Mouse (Mus musculus): ENCODE measurements at regions not wholly inside any gene's neighbourhood (a gene's known extent, or its start where the extent isn't known, plus 50 kb on each side); places are given as distances from the start of the nearest gene placed in this dataset.

DNA sequence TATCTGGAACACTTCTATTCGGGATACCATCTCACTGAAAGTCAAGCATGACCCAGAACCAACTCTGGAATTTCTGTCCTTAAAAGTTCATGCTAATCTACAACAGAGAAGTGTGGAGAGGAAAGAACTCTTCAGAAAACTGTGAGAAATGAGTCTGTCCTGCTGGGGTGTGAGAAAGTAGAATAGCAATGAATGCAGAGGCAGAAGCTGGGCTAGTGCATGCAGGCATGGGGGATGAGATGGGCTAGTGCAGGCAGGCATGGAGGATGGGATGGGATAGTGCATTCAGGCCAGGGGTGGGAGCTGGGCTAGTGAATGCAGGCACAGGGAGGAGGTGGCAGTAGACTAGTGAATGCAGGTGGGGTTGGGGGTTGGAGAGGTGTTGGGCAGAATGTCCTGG is 424.8 kb downstream of the Pdcd6ip start:
- WGBS: 52% methylated on average over 1 of the region's 1 CpGs
- Histone ChIP-seq H3K27ac (no peak overlapping the region), H3K4me2 (no peak overlapping the region), H3K4me1 (no peaks in the 10 kb centered on the region), H3K9ac (no peak overlapping the region), H3K4me3 (no peak overlapping the region), H3K9me3 (no peaks in the 10 kb centered on the region), H3K27me3 (no peaks in the 10 kb centered on the region), H3K36me3 (no peaks in the 10 kb centered on the region)
- ATAC-seq (ENCODE audit: insufficient number of reproducible peaks, insufficient read depth, low FRiP score, low TSS enrichment, low read depth): no peak

DNA sequence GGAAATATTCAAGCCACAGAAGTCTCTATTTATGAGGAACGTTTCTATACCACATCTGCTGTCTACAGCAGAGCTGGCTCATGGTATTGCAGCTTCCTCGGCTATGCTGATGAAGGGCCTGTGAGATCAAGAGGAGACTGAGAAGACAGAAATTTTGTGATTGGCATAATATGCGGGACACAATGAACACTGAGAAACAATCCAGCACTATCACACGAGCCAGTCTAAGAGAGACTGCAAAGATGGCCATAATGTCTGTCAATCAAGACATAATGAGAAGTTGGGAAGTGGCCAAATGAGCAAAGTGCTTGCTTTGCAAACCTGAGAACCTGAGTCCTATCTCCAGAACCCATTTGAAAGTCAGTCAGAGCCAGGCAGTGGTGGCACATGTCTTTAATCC is 437.5 kb downstream of the Pdcd6ip start:
- Histone ChIP-seq H3K4me3 (no peak overlapping the region), H3K9ac (no peak overlapping the region), H3K36me3 (no peaks in the 10 kb centered on the region), H3K4me1 (no peaks in the 10 kb centered on the region), H3K27me3 (no peaks in the 10 kb centered on the region), H3K9me3 (no peaks in the 10 kb centered on the region), H3K27ac (no peak overlapping the region), H3K4me2 (no peak overlapping the region)
- 82% methylated on average over 4 of the region's 4 CpGs for WGBS
- no peak for ATAC-seq (ENCODE audit: insufficient number of reproducible peaks, insufficient read depth, low FRiP score, low TSS enrichment, low read depth)

DNA sequence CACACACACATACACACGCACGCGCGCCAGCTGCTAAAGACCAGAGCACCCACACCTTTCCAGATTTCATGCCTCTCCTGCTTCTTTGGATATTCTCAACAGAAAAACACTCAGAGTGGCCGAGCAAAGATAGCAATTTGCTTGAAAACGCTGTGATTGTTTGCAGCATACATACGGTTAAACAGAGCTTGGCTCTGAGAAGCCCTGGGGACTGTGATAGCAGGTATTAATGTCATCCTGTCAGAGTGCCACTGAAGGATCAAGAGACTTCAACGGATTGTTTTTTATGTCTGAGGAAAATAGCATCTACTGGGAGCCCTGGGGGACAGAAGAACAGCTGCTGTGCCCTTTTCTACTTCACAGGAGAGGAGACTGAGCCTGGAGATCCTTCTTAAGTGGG is 440.4 kb downstream of the Pdcd6ip start:
- Histone ChIP-seq H3K9me3 (no peaks in the 10 kb centered on the region), H3K27me3 (no peaks in the 10 kb centered on the region), H3K36me3 (no peaks in the 10 kb centered on the region), H3K4me3 (no peak overlapping the region), H3K4me2 (no peak overlapping the region), H3K4me1 (no peaks in the 10 kb centered on the region), H3K27ac (no peak overlapping the region), H3K9ac (no peak overlapping the region)
- 79% methylated on average over 8 of the region's 8 CpGs for WGBS
- no peak for ATAC-seq (ENCODE audit: insufficient number of reproducible peaks, insufficient read depth, low FRiP score, low TSS enrichment, low read depth)

DNA sequence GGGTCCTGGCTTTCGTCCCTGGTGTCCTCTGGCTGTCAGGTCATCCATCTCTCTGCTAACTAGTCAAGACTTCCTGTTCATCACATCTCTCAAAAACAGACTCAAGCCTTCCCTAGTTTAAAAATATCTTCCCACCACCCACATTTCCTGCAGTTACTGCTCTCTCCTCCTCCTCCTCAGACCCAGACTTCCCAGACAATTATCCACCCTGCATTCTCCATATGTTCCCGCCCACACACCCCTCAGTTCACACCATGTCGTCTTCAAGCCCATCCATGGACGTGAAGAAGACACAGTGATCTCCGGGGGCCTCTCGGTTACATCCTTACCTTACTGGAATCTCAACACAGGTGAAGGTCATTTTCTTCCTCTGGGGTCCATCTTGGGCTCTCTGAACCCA is 444.4 kb downstream of the Pdcd6ip start:
- H3K27me3 ChIP-seq: no peaks in the 10 kb centered on the region
- H3K4me3 ChIP-seq: no peak overlapping the region
- H3K9ac ChIP-seq: no peak overlapping the region
- no peaks in the 10 kb centered on the region for H3K4me1 ChIP-seq
- peaks cover 3% of the 10 kb centered on the region; the same call in 1 of the 2 replicates for H3K9me3 ChIP-seq
- H3K36me3 ChIP-seq: no peaks in the 10 kb centered on the region
- H3K27ac ChIP-seq: no peak overlapping the region
- WGBS: 85% methylated on average over 6 of the region's 6 CpGs
- no peak for ATAC-seq (ENCODE audit: insufficient number of reproducible peaks, insufficient read depth, low FRiP score, low TSS enrichment, low read depth)
- H3K4me2 ChIP-seq: no peak overlapping the region

DNA sequence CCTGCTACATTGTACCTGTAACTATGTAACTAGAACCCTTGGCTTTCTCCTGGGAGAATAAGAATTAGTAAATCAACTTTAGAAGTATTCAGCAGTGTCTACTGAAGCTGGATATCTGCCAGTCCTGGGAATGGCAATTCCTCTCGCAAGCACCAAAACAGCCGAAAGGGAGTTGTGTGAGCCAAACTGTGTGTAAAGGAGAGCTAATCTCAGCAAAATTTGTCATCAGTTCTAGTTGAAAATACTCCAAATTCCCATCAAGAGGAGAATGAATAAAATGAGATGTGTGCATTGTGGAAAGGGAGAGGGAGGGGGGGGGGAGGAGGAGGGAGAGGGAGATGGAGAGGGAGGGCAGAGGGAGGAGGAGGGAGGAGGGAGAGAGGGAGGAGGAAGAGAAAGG is 447.8 kb downstream of the Pdcd6ip start:
- 87% methylated on average over 2 of the region's 2 CpGs for WGBS
- Histone ChIP-seq H3K36me3 (no peaks in the 10 kb centered on the region), H3K4me2 (no peak overlapping the region), H3K4me1 (no peaks in the 10 kb centered on the region), H3K9me3 (peaks cover 4% of the 10 kb centered on the region; the same call in 1 of the 2 replicates), H3K27ac (no peak overlapping the region), H3K9ac (no peak overlapping the region), H3K4me3 (no peak overlapping the region), H3K27me3 (no peaks in the 10 kb centered on the region)
- ATAC-seq (ENCODE audit: insufficient number of reproducible peaks, insufficient read depth, low FRiP score, low TSS enrichment, low read depth): no peak

DNA sequence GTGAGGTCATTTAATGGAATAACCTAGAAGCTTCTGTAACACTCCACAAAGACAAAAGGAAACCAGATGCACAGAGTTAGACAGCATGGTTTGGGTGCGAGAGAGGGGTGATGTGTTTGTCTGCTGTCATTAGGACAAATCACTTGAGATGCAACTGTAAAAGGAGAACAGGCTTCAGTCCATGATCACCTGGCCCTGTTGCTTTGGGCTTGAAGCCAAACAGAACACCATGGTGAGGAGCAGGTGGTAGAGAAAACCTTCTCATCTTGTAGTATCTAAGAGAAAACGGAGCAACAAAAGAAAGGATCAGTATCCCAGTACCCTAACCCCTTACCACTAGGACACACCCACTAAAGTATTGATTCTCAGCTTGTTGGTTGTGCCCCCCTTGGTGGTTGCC is 449.5 kb downstream of the Pdcd6ip start:
- no peak for ATAC-seq (ENCODE audit: insufficient number of reproducible peaks, insufficient read depth, low FRiP score, low TSS enrichment, low read depth)
- Histone ChIP-seq H3K27ac (no peak overlapping the region), H3K36me3 (no peaks in the 10 kb centered on the region), H3K4me2 (no peak overlapping the region), H3K4me3 (no peak overlapping the region), H3K27me3 (no peaks in the 10 kb centered on the region), H3K9me3 (peaks cover 6% of the 10 kb centered on the region; the same call in 1 of the 2 replicates), H3K9ac (no peak overlapping the region), H3K4me1 (no peaks in the 10 kb centered on the region)
- WGBS: 83% methylated on average over 2 of the region's 2 CpGs

DNA sequence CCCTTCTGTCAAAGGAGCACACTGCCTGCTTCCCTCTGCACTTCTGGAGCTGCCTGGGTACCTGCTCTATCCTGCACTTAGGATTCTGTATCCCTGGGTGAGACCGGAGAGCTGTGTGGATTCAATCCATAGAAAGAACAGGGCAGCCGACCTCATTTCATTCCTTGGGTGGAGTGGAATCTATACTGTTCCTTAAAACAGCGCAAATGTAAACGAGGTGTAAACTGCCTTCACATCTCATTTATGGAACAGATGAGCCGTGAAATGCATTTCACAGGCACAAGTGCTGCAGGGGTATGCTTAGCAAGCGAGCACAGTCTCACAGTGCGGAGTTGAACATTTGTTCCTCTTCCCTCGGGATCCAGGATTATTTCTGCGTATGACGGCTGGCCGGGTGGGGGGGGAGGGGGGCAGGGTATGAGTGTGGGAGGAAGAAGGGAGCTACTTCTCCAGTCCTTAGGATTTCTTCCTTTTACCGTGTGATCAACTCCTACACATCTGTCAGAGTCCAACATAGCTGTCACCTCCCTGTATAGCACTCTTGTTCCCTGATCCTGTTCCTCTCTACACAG is 459.3 kb downstream of the Pdcd6ip start:
- no peaks in the 10 kb centered on the region for H3K36me3 ChIP-seq
- H3K4me2 ChIP-seq: no peak overlapping the region
- no peak for ATAC-seq (ENCODE audit: insufficient number of reproducible peaks, insufficient read depth, low FRiP score, low TSS enrichment, low read depth)
- H3K27ac ChIP-seq: no peak overlapping the region
- H3K9ac ChIP-seq: no peak overlapping the region
- H3K27me3 ChIP-seq: no peaks in the 10 kb centered on the region
- WGBS: 68% methylated on average over 12 of the region's 12 CpGs
- H3K4me3 ChIP-seq: no peak overlapping the region
- H3K4me1 ChIP-seq: no peaks in the 10 kb centered on the region
- no peaks in the 10 kb centered on the region for H3K9me3 ChIP-seq

DNA sequence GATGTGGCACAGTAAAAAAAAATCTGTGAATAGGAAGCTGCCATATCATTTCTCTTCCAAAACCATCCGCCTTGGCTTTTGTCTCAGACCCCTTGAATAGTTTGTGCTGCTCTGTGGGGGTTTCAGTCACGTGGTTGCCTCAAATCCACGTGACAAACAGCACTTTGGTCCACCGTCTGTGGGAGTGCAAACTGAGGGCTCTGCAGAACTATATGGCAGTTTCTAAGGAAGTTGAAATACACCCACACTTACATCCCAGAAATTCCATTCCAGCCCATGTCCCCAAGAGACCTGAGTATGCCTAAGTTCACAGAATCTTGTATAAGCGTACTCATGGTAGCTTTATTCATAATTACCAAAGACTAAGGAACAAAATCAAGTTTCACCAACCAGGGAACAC is 460.1 kb downstream of the Pdcd6ip start:
- 59% methylated on average over 5 of the region's 5 CpGs for WGBS
- H3K27ac ChIP-seq: no peak overlapping the region
- no peak for ATAC-seq (ENCODE audit: insufficient number of reproducible peaks, insufficient read depth, low FRiP score, low TSS enrichment, low read depth)

DNA sequence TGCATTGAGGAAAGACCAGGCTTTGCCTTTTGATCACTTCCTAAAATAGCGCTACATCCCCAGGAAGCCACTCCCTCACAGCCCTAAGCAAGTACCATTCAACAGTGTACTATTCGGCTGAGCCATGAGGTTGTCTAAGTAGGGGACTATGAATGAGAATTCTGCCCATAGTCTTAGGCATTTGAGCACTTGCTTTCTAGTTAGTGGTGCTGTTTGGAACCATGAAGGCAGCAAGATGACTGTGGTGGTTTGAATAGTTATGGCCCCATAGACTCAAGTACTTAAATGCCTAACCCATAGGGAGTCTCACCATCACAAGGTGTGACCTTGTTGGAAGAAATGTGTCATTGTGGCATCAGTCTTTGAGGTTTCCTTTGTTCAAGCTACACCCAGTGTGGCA is 464.2 kb downstream of the Pdcd6ip start:
- Histone ChIP-seq H3K27me3 (no peaks in the 10 kb centered on the region), H3K27ac (no peak overlapping the region), H3K4me1 (no peaks in the 10 kb centered on the region), H3K9me3 (no peaks in the 10 kb centered on the region), H3K4me3 (no peak overlapping the region), H3K9ac (no peak overlapping the region), H3K4me2 (no peak overlapping the region), H3K36me3 (no peaks in the 10 kb centered on the region)
- 89% methylated on average over 2 of the region's 2 CpGs for WGBS
- ATAC-seq (ENCODE audit: insufficient number of reproducible peaks, insufficient read depth, low FRiP score, low TSS enrichment, low read depth): no peak

More for the DNA sequence above, 460.1 kb downstream of the Pdcd6ip start:
- Histone ChIP-seq H3K4me3 (no peak overlapping the region), H3K27me3 (no peaks in the 10 kb centered on the region), H3K9me3 (no peaks in the 10 kb centered on the region), H3K4me2 (no peak overlapping the region), H3K9ac (no peak overlapping the region), H3K36me3 (no peaks in the 10 kb centered on the region), H3K4me1 (no peaks in the 10 kb centered on the region)

DNA sequence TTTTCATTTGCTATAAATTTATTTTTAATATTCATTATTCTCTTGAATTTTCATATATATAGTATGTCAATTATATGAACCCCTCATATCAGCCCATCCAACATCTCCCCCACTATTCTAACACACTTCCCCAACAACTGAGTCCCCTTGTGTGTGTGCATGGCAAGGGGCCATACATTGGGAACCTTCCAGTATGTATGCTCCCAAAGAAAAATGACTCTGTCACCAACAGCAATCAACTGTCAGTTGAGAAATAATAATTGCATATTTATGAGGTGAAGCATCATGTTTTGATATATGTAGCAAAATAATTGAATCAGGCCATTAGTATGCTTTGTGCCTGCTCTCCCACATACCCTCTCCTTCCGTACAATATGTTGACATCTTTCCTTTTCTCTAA is 474.7 kb downstream of the Pdcd6ip start:
- H3K36me3 ChIP-seq: no peaks in the 10 kb centered on the region
- no peak overlapping the region for H3K27ac ChIP-seq
- H3K9ac ChIP-seq: no peak overlapping the region
- no peaks in the 10 kb centered on the region for H3K9me3 ChIP-seq
- H3K4me2 ChIP-seq: no peak overlapping the region
- no peaks in the 10 kb centered on the region for H3K27me3 ChIP-seq
- no peak for ATAC-seq (ENCODE audit: insufficient number of reproducible peaks, insufficient read depth, low FRiP score, low TSS enrichment, low read depth)
- no peak overlapping the region for H3K4me3 ChIP-seq
- no peaks in the 10 kb centered on the region for H3K4me1 ChIP-seq
- 88% methylated on average over 1 of the region's 1 CpGs for WGBS

DNA sequence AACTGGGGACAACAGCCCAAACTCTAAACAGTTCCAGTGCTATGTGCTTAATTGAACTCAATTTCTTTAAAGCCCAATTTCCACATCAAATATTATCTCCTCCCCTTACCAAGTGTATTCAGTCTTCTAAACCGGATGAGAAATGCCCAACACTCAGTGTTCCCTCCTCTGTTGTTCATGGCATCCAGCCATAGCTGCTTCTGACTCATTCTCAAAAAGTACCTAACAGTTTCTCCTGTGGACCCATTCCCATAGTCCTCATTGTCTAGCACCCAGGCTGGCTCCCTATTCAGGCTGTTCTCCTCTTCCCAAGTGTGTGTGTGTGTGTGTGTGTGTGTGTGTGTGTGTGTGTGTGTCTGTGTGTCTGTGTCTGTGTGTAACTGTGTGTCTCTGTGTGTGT is 478.7 kb downstream of the Pdcd6ip start:
- Histone ChIP-seq H3K4me1 (no peaks in the 10 kb centered on the region), H3K9ac (no peak overlapping the region), H3K36me3 (no peaks in the 10 kb centered on the region), H3K9me3 (0 out of 2 replicates have a peak, but pooled peaks cover 4% of the 10 kb centered on the region), H3K27ac (no peak overlapping the region), H3K4me3 (no peak overlapping the region), H3K27me3 (no peaks in the 10 kb centered on the region), H3K4me2 (no peak overlapping the region)
- WGBS: 82% methylated on average over 1 of the region's 1 CpGs
- ATAC-seq (ENCODE audit: insufficient number of reproducible peaks, insufficient read depth, low FRiP score, low TSS enrichment, low read depth): no peak

DNA sequence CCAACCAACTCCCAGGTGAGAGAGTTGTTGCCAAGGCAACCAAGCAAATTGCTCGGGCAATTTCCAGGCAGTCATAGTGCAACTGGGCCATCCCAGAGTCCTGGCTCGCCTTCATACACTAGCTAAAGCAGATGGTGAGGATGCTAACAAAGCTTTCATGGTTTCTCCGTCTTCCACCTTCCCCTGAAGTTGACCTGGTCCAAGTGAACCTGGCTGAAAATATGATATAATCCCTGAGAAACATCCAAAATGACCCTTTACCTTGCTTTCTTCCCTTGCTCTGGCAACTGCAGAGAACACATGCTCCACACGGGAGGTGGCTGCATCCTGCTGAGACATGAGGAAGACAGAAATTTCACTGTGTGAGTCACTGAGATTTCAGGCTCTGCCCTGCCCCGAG is 494.1 kb downstream of the Pdcd6ip start:
- Histone ChIP-seq H3K36me3 (no peaks in the 10 kb centered on the region), H3K4me1 (no peaks in the 10 kb centered on the region), H3K27ac (no peak overlapping the region), H3K4me2 (no peak overlapping the region), H3K27me3 (no peaks in the 10 kb centered on the region), H3K4me3 (no peak overlapping the region), H3K9me3 (no peaks in the 10 kb centered on the region), H3K9ac (no peak overlapping the region)
- no peak for ATAC-seq (ENCODE audit: insufficient number of reproducible peaks, insufficient read depth, low FRiP score, low TSS enrichment, low read depth)
- WGBS: 75% methylated on average over 5 of the region's 5 CpGs

DNA sequence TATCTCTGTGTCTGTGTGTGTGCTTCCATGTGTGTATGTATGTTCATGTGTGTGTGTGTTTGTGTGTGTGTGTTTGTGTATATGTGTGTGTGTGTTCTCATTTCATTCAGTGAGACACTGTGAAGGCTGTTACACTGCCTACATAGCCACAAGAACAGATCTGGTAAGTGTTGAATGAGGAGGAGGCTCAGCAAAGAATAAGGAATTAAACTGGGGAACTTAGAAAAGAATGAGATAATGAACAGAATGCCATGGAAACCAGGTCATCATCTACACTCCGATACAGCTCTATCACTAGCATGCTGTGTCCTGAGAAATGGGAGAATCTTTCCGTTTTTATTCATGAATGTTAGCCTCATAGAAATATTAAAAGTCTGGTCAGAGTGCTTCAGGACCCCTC is 495.7 kb downstream of the Pdcd6ip start:
- no peak for ATAC-seq (ENCODE audit: insufficient number of reproducible peaks, insufficient read depth, low FRiP score, low TSS enrichment, low read depth)
- no peak overlapping the region for H3K9ac ChIP-seq
- no peak overlapping the region for H3K4me2 ChIP-seq
- no peaks in the 10 kb centered on the region for H3K4me1 ChIP-seq
- no peaks in the 10 kb centered on the region for H3K36me3 ChIP-seq
- H3K4me3 ChIP-seq: no peak overlapping the region
- H3K27me3 ChIP-seq: no peaks in the 10 kb centered on the region
- H3K27ac ChIP-seq: no peak overlapping the region
- WGBS: 80% methylated on average over 2 of the region's 2 CpGs
- no peaks in the 10 kb centered on the region for H3K9me3 ChIP-seq
